Mouse (Mus musculus) liver, embryonic 12.5 days (tissue): ENCODE data around the gene Klhdc1. TPM values are rescaled to one million over a fixed set of nuclear protein-coding genes. Genes with fewer than 3 reads are reported as not detected.

Source experiments
- ATAC-seq: fragments of 200-750 bp; cut with Nextera tagmentation; 2 replicates; pipeline ENCODE4 v1.8.0; 2017; ENCODE audit warnings: moderate number of reproducible peaks, mild to moderate bottlenecking, moderate library complexity
- H3K27ac ChIP-seq: fragments of 300-500 bp; sonication (generic); 2 replicates; pipeline ENCODE4 v1.5.1; 2016; ENCODE audit warnings: mild to moderate bottlenecking
- H3K27me3 ChIP-seq: fragments of 300-500 bp; sonication (generic); replicated peaks from 2 replicates; pipeline ENCODE4 v1.6.1; 2016; ENCODE audit warnings: mild to moderate bottlenecking, moderate library complexity
- H3K36me3 ChIP-seq: fragments of 300-500 bp; sonication (generic); 2 replicates; pipeline ENCODE4 v1.6.1; 2016; ENCODE audit warnings: mild to moderate bottlenecking, moderate library complexity
- H3K4me1 ChIP-seq: fragments of 300-500 bp; sonication (generic); 2 replicates; pipeline ENCODE4 v1.6.1; 2016
- H3K4me2 ChIP-seq: fragments of 300-500 bp; sonication (generic); 2 replicates; pipeline ENCODE4 v1.6.1; 2016; ENCODE audit warnings: mild to moderate bottlenecking, moderate library complexity
- H3K4me3 ChIP-seq: fragments of 300-500 bp; sonication (generic); 2 replicates; pipeline ENCODE4 v1.5.1; 2016; ENCODE audit warnings: mild to moderate bottlenecking, moderate library complexity
- H3K9ac ChIP-seq: fragments of 300-500 bp; sonication (generic); 2 replicates; pipeline ENCODE4 v1.6.1; 2016; ENCODE audit warnings: mild to moderate bottlenecking, moderate library complexity
- H3K9me3 ChIP-seq: fragments of 300-500 bp; sonication (generic); replicated peaks from 2 replicates; pipeline ENCODE4 v1.6.1; 2016; ENCODE audit warnings: mild to moderate bottlenecking, moderate library complexity
- WGBS: fragments of 180-500 bp; shearing (Covaris S2); methylation state at CpG from one replicate; pipeline ENCODE4 v1.1.7; 2016; ENCODE audit not compliant: insufficient replicate concordance; 5-methylcytosine and 5-hydroxymethylcytosine counted together
- polyA plus RNA-seq: library from polyadenylated mRNA; unstranded; fragments of >200 nt; fragmentation: Nextera tagmentation; extraction: Ambion mirVana; gene quantifications from 2 replicates; pipeline ENCODE4 v1.2.1, GENCODE M21; 2016

Gene Klhdc1
- polyA plus RNA-seq, 1 experiment from 2014 or later, result 5.0 TPM

DNA sequence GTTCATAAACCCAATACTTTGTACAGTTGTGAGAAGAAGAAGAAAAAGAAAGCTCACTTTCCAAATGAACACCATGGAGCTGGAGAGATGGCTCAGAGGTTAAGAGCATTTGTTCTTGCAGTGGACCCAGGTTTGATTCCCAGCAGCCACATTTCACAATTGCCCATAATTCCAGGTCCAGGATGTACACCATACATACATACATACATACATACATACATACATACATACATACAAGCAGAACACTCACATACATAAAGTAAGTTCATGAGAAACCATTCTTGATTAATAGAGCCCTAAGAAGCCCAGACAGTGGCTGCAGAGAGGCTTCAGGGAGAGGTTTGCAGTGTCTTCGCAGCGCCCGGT, 412 bp downstream of the Klhdc1 start:
- 2% methylated on average over 3 of the region's 3 CpGs for WGBS
- H3K9me3 ChIP-seq, result no peaks in the 10 kb centered on the region
- H3K9ac ChIP-seq, result peak overlapping the region; percentile 83
- H3K4me2 ChIP-seq, result peak overlapping the region; percentile 98
- peak overlapping the region; percentile 71 for H3K27ac ChIP-seq
- H3K4me1 ChIP-seq, result peaks cover 32% of the 10 kb centered on the region
- H3K36me3 ChIP-seq, result no peaks in the 10 kb centered on the region
- H3K27me3 ChIP-seq, result no peaks in the 10 kb centered on the region
- ATAC-seq, result no peak
- peak overlapping the region; percentile 77 for H3K4me3 ChIP-seq

GRCm38 (mm10) chr12:69241771-69242431, 925 bp downstream of the Klhdc1 start:
- under 1% methylated on average over 59 of the region's 64 CpGs for WGBS
- peak; percentile 85 for ATAC-seq
- H3K9me3 ChIP-seq, result no peaks in the 10 kb centered on the region
- peak overlapping the region; percentile 71 for H3K27ac ChIP-seq
- peaks cover 32% of the 10 kb centered on the region for H3K4me1 ChIP-seq
- H3K9ac ChIP-seq, result peak overlapping the region; percentile 83
- peak overlapping the region; percentile 98 for H3K4me2 ChIP-seq
- peak overlapping the region; percentile 77 for H3K4me3 ChIP-seq
- no peaks in the 10 kb centered on the region for H3K36me3 ChIP-seq
- H3K27me3 ChIP-seq, result no peaks in the 10 kb centered on the region

GRCm38 (mm10) chr12:69249766-69250165, 8.8 kb downstream of the Klhdc1 start:
- Histone ChIP-seq H3K9me3 (no peaks in the 10 kb centered on the region), H3K9ac (no peak overlapping the region), H3K36me3 (no peaks in the 10 kb centered on the region), H3K27me3 (no peaks in the 10 kb centered on the region), H3K4me2 (no peak overlapping the region), H3K27ac (no peak overlapping the region), H3K4me3 (no peak overlapping the region), H3K4me1 (peaks cover 8% of the 10 kb centered on the region)
- ATAC-seq, result no peak
- WGBS, result 77% methylated on average over 4 of the region's 4 CpGs

GRCm38 (mm10) chr12:69250756-69251155, 9.8 kb downstream of the Klhdc1 start:
- ATAC-seq, result no peak
- no peaks in the 10 kb centered on the region for H3K9me3 ChIP-seq
- no peak overlapping the region for H3K9ac ChIP-seq
- H3K36me3 ChIP-seq, result no peaks in the 10 kb centered on the region
- 25% methylated on average over 8 of the region's 8 CpGs for WGBS
- no peak overlapping the region for H3K4me3 ChIP-seq
- no peaks in the 10 kb centered on the region for H3K27me3 ChIP-seq
- H3K27ac ChIP-seq, result no peak overlapping the region
- peak overlapping the region; percentile 10; the same call in 1 of the 2 replicates for H3K4me2 ChIP-seq
- peaks cover 8% of the 10 kb centered on the region for H3K4me1 ChIP-seq

DNA sequence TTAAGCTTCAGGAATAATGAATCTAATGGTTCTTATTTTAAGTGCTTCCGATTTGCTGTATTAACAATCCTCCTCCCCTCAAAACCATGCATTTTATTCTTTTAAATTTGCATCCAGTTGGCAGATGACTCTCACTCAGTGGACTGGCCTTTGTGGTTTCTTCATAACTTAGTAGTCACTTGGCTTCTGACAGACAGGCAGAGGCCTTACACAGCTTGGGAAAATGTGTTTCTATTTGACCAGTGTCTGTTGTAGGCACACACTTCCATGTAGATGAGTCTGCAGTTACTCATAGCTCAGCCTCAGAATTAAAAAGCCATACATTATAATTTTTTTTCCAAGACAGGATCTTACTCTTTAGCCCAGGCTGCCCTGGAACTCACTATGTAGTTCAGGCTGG, 12.8 kb downstream of the Klhdc1 start:
- no peaks in the 10 kb centered on the region for H3K9me3 ChIP-seq
- H3K4me2 ChIP-seq, result no peak overlapping the region
- H3K4me1 ChIP-seq, result peaks cover 29% of the 10 kb centered on the region
- H3K27me3 ChIP-seq, result no peaks in the 10 kb centered on the region
- 86% methylated on average over 1 of the region's 1 CpGs for WGBS
- no peak overlapping the region for H3K27ac ChIP-seq
- no peak for ATAC-seq
- H3K9ac ChIP-seq, result no peak overlapping the region
- H3K36me3 ChIP-seq, result no peaks in the 10 kb centered on the region
- H3K4me3 ChIP-seq, result no peak overlapping the region

GRCm38 (mm10) chr12:69257836-69258235, 16.9 kb downstream of the Klhdc1 start:
- Histone ChIP-seq H3K27ac (no peak overlapping the region), H3K27me3 (no peaks in the 10 kb centered on the region), H3K4me3 (0 out of 2 replicates have a peak overlapping the region, but pooled peaks have one; percentile 12), H3K9me3 (no peaks in the 10 kb centered on the region), H3K9ac (no peak overlapping the region), H3K4me1 (peaks cover 21% of the 10 kb centered on the region), H3K4me2 (peak overlapping the region; percentile 50), H3K36me3 (no peaks in the 10 kb centered on the region)
- no peak; the same call in 1 of the 2 replicates for ATAC-seq
- WGBS, result 14% methylated on average over 11 of the region's 11 CpGs

DNA sequence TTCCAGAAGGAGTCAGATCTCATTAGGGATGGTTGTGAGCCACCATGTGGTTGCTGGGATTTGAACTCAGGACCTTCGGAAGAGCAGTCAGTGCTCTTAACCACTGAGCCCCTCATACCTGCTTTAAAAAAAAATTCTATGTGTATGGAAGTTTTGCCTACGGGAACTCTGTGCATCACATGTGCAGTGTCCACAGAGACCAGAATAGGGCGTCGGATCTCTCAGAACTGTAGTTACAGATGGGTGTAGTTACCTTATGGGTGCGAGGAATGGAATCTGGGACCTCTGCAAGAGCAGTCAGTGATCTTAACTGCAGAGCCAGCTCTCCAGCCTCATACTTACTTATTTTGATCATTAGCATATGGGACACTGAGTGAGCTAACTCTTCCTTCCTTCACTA, 21.3 kb downstream of the Klhdc1 start:
- Histone ChIP-seq H3K9ac (no peak overlapping the region), H3K27ac (no peak overlapping the region), H3K9me3 (no peaks in the 10 kb centered on the region), H3K4me3 (no peak overlapping the region), H3K27me3 (no peaks in the 10 kb centered on the region), H3K36me3 (no peaks in the 10 kb centered on the region), H3K4me2 (no peak overlapping the region), H3K4me1 (peaks cover 15% of the 10 kb centered on the region)
- WGBS, result 80% methylated on average over 5 of the region's 5 CpGs
- no peak for ATAC-seq

DNA sequence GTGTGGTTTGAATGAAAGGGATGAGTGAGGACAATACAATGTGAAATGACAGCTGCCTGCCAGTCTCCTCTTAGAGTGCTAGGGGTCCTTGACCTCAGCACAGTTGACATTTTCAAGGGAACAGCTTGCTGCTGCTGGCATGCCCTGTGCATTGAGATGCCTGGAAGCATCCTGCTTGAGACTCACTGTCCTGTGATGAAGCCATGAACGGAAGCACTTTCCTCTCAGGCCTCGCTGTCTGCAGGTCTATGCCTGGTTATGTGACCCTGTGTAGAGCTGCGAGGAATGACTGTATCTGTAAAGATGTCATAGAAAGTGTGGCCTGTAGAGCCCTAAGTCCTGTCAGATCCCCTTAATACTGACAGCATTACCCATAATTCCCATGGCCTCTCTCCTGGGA, 24.1 kb downstream of the Klhdc1 start:
- no peaks in the 10 kb centered on the region for H3K36me3 ChIP-seq
- H3K4me1 ChIP-seq, result no peaks in the 10 kb centered on the region
- 79% methylated on average over 3 of the region's 3 CpGs for WGBS

DNA sequence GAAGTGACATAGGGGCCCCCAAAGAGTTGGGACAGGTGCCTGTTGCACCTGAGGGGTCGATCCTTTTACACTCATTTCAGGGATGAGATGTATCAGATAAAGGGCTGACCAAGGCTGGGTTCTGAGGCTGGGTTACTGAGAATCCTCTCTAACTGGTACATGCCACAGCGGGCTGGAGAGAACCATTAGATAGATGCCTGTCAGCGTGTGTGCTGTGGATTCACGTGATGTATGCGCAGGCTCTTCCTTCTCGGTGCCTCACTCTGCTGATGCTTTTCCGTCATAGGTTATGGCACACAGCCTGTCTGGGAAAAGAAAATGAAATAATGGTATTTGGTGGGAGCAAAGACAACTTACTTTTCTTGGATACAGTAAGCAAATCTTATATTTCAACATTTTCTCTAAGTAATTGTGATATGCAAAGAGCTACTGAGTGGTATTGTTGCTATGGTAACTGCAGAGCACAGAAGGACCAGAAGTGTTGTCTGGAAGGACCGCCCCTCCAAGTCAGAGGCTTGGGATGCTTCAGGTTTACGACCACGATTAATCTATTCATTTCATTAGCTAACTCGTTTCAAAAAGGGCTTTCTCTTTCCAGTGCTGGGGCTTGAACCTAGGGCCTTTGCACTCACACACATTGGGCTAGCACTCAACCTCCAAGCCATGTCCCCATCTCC, 27.1 kb downstream of the Klhdc1 start:
- no peaks in the 10 kb centered on the region for H3K36me3 ChIP-seq
- H3K9ac ChIP-seq, result no peak overlapping the region
- no peaks in the 10 kb centered on the region for H3K4me1 ChIP-seq
- no peak overlapping the region for H3K4me2 ChIP-seq
- no peak overlapping the region for H3K4me3 ChIP-seq
- no peaks in the 10 kb centered on the region for H3K27me3 ChIP-seq
- WGBS, result 77% methylated on average over 11 of the region's 11 CpGs
- no peak for ATAC-seq
- H3K27ac ChIP-seq, result no peak overlapping the region
- H3K9me3 ChIP-seq, result no peaks in the 10 kb centered on the region

More for the DNA sequence above, 24.1 kb downstream of the Klhdc1 start:
- no peak overlapping the region for H3K27ac ChIP-seq
- H3K9me3 ChIP-seq, result no peaks in the 10 kb centered on the region
- H3K4me2 ChIP-seq, result no peak overlapping the region
- H3K27me3 ChIP-seq, result no peaks in the 10 kb centered on the region
- no peak overlapping the region for H3K4me3 ChIP-seq
- no peak for ATAC-seq
- no peak overlapping the region for H3K9ac ChIP-seq

DNA sequence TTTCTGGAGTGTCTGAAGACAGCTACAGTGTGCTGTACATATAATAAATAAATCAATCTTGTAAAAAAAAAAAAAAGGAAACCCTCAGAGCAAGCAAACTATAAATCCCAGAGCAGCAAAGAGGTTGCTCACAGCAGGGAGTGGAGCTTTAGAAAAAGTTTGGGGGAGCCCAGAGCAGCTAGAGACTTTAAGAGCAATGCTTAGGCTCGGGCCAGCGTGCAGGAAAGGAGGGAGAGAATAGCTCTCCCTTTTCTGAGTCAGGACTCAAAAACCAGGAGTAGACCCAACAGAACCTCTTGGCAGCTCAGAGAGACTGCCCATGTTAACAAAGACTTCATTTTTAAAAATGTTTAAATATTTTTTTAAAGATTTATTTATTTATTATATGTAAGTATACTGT, 28.0 kb downstream of the Klhdc1 start:
- Histone ChIP-seq H3K4me3 (no peak overlapping the region), H3K36me3 (no peaks in the 10 kb centered on the region), H3K9ac (no peak overlapping the region), H3K9me3 (no peaks in the 10 kb centered on the region), H3K27ac (no peak overlapping the region), H3K4me2 (no peak overlapping the region), H3K27me3 (no peaks in the 10 kb centered on the region), H3K4me1 (no peaks in the 10 kb centered on the region)
- no peak for ATAC-seq
- 82% methylated on average over 2 of the region's 2 CpGs for WGBS

GRCm38 (mm10) chr12:69279931-69280469, 39.0 kb downstream of the Klhdc1 start:
- Histone ChIP-seq H3K36me3 (no peaks in the 10 kb centered on the region), H3K9me3 (no peaks in the 10 kb centered on the region), H3K27me3 (no peaks in the 10 kb centered on the region), H3K4me1 (peaks cover 8% of the 10 kb centered on the region; the same call in 1 of the 2 replicates), H3K4me3 (no peak overlapping the region), H3K9ac (no peak overlapping the region), H3K27ac (0 out of 2 replicates have a peak overlapping the region, but pooled peaks have one; percentile 12), H3K4me2 (no peak overlapping the region)
- ATAC-seq, result no peak
- WGBS, result 25% methylated on average over 1 of the region's 1 CpGs

GRCm38 (mm10) chr12:69280915-69281314, 39.9 kb downstream of the Klhdc1 start:
- H3K9ac ChIP-seq, result no peak overlapping the region
- peaks cover 8% of the 10 kb centered on the region; the same call in 1 of the 2 replicates for H3K4me1 ChIP-seq
- H3K4me2 ChIP-seq, result no peak overlapping the region
- H3K9me3 ChIP-seq, result no peaks in the 10 kb centered on the region
- H3K27ac ChIP-seq, result no peak overlapping the region
- ATAC-seq, result no peak
- 85% methylated on average over 3 of the region's 3 CpGs for WGBS
- H3K4me3 ChIP-seq, result no peak overlapping the region
- no peaks in the 10 kb centered on the region for H3K36me3 ChIP-seq
- H3K27me3 ChIP-seq, result no peaks in the 10 kb centered on the region
